Mouse (Mus musculus): ENCODE results near the gene Gm26897.

Gm26897 gene

GRCm38 (mm10) chr5:111733851-111734250 is at the start of gene Gm26897:
Gene Gm26897 (plus strand): TSS chr5:111733924.
- no peak for DNase-seq

- DNase-seq: no peak
These were observed 46.4 kb upstream of the Gm26897 start for GRCm38 (mm10) chr5:111687370-111687769.

GRCm38 (mm10) chr5:111688584-111688983 is 45.1 kb upstream of the Gm26897 start:
- no peak for DNase-seq

GRCm38 (mm10) chr5:111697996-111698395 is 35.7 kb upstream of the Gm26897 start:
- no peak for DNase-seq

- DNase-seq: no peak
These were observed 33.9 kb upstream of the Gm26897 start for GRCm38 (mm10) chr5:111699711-111700303.

- no peak for DNase-seq
These were observed 31.9 kb upstream of the Gm26897 start for GRCm38 (mm10) chr5:111701634-111702329.

- no peak for DNase-seq
These were observed 30.1 kb upstream of the Gm26897 start for GRCm38 (mm10) chr5:111703586-111703985.

- no peak for DNase-seq
These were observed 29.4 kb upstream of the Gm26897 start for GRCm38 (mm10) chr5:111704326-111704725.

- DNase-seq: no peak
These were observed 24.4 kb upstream of the Gm26897 start for GRCm38 (mm10) chr5:111709195-111709901.

GRCm38 (mm10) chr5:111719018-111719417 is 14.7 kb upstream of the Gm26897 start:
- no peak for DNase-seq

GRCm38 (mm10) chr5:111720726-111721125 is 13.0 kb upstream of the Gm26897 start:
- no peak for DNase-seq

- no peak for DNase-seq
These were observed 9.0 kb upstream of the Gm26897 start for GRCm38 (mm10) chr5:111724713-111725112.

GRCm38 (mm10) chr5:111725195-111725920 is 8.4 kb upstream of the Gm26897 start:
- no peak for DNase-seq

- no peak for DNase-seq
These were observed 5.3 kb upstream of the Gm26897 start for GRCm38 (mm10) chr5:111728411-111728810.

- no peak for DNase-seq
These were observed 3.1 kb upstream of the Gm26897 start for GRCm38 (mm10) chr5:111730560-111731167.

GRCm38 (mm10) chr5:111732194-111732593 is 1.5 kb upstream of the Gm26897 start:
- no peak for DNase-seq

- no peak for DNase-seq
These were observed 5.8 kb downstream of the Gm26897 start for GRCm38 (mm10) chr5:111739480-111739879.

- no peak for DNase-seq
These were observed 6.9 kb downstream of the Gm26897 start for GRCm38 (mm10) chr5:111740384-111741275.

- DNase-seq: no peak
These were observed 7.6 kb downstream of the Gm26897 start for GRCm38 (mm10) chr5:111741352-111741751.

- no peak for DNase-seq
These were observed 8.7 kb downstream of the Gm26897 start for GRCm38 (mm10) chr5:111742290-111742898.

- no peak for DNase-seq
These were observed 15.9 kb downstream of the Gm26897 start for GRCm38 (mm10) chr5:111749599-111749998.
